Mouse (Mus musculus): ENCODE results near the gene Dtx4.

Gene Dtx4

DNA sequence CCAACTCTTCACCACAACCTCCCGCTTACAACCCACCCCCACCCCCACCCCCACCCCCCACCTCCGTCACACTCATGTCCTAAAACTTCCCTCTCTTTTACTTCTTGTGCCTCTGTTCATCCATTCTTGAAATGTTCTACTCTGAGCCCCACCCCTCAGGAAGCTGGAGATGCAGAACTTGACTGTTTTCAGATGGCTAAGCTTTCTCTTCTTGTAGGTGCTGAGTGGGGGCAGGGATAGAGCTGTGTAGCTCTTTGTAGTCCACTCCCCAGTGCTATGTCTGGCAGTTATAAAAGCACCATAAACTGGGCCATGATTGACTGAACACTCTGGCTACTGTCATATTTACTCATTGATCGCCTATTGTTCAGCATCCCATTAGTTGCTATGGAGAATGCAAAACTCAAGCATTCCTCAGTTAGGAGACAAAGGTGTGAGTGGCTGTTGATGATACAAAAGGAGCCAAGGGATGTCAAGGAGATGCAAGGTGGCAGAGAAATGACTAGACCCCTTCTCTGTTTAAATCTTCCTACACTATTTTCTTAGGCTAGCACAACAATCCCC lies 6.2 kb downstream of the Dtx4 start:
- in situ Hi-C loops (cut with MboI) = no loop called here

DNA sequence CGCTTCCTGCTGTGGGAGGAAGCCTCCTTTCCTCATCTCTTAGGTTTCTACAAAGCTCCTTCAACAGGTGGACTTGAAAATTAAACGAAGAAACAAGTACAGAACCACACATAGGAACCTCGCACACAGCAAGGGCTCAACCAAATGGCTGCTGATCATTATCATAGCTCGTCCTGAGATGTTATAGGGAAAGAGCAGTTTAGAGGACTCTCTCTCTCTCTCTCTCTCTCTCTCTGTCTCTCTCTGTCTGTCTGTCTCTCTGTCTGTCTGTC lies 7.1 kb downstream of the Dtx4 start:
- in situ Hi-C loops (cut with MboI) = no loop called here

GRCm38 (mm10) chr19:12493453-12494186 lies 7.6 kb downstream of the Dtx4 start:
- in situ Hi-C loops (cut with MboI) = no loop called here

DNA sequence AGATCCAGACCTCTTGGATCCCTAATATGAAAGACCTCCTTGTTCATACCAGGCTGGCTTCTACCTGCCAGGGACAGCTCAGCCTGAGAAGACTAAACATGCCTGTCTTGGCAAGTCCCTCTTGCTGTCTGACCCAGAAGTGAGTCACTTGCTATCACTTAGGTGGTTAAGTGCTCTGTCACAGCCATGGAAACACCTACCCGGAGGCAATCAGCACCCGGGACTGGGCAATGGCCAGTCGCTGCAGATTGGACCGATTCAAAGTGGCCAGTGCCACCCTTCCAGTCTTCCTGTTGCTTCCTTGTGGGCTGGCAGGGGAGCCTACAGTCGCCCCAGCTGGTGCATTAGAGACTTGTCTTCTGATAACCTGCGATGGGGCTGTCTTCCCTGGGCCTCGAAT lies 9.6 kb downstream of the Dtx4 start:
- in situ Hi-C loops (cut with MboI) = no loop called here

DNA sequence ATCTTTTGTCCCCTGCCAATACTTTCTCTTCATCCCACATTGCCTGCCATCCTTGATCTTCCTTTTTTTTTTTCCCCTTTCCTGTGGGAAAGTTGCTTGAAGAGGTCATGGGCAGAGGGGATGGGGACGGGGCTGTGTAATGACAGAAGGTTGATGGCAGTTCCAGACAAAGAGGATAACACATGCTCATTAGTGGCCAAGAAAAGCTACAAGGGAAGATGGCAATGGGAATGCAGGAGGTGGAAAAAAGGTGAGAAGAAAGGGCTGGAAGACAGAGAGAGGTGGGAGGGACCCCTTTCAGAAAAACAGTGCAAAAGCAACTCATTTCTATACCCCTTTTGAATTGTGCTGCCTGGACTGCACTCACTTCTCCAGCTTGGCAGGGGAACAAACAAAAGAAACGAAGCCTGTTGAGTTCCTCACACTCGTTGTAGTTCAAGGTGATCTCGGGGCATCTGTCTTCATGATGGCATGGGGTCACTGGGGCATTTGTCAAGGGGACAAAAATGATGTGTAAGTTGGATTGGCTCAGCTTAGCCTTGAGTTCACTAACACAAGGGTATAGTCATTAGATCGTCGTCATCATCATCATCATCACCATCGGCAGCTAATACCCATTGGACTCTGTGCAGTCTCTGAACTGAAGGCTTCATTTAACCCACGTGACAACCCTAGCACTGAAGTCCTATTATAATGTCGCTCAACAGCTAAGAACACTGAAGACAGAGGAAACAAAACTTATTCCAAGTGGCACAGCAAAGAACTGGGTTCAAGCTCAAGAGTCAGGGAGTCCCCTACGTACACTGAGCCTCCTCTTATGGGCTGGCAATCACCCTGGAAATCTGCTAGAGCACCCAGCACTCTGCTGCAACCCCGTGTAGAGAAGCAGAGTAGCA lies 11.3 kb downstream of the Dtx4 start:
- in situ Hi-C loops (cut with MboI) = no loop called here

DNA sequence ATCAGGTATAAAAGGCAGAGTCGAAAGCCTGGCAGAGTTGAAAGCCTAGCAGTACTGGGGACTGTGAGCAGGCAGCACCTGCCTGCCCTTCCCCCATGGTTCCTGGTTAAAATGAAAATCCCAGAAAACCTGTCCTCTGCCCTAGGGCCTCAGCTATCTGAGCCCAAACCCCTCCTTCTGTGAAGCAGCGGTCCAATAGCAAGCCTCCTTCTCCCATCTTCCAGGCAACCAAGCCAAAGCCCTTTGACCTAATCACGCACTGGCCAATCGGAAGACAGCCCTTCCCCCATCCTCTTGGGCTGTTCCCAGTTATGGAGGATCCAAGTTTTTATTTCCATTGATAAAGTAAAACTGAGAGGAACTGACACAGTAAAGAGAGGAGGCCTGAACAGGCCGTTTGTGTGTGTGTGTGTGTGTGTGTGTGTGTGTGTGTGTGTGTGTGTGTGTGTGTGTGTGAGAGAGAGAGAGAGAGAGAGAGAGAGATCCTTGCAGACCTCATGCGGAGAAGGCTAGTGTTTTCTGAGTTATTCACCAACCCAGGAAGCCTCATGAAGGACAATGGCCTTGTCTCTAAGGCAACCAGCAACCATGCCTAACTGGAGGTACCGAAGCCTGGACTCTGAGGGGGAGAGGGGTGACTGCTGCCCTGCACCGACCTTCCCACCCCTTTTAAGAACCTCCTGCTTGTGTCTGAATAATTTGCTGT lies 12.1 kb downstream of the Dtx4 start:
- in situ Hi-C loops (cut with MboI) = no loop called here

DNA sequence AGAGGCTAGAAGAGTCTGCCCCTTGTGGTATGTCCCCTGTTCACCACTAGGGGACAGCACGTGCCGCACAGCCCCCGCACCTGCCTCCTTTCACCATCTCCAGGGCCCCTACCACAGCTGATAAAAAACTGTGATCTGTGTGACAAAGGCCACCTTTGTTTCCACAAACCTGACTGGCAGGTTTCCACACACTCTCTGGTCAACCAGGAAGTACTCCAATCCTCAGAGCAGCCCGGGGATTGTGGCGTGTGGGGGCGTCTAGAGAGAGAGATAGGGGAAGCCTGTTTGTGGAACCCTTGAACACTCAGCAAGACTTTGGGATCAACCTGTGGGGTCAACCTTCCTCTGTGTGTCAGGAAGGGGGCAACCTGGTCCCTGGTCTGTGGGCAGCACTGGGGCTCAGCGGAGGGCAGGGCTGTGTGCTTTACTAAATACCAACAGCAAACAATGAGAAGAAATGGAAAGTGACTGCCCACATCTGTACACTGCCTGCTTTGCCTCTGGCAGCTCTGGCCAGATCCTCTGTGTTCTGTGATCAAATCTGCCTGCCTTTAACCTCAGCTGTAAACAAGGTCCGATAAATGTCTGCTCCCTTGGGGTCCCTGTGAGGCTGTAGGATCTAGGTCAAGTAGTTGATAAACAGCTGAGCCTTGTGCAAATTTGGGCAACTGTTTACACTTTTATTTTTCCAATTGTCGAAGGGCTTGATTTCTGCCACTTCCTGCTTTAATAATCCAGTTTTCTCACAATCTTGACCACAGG lies 12.9 kb downstream of the Dtx4 start:
- in situ Hi-C loops (cut with MboI) = no loop called here

DNA sequence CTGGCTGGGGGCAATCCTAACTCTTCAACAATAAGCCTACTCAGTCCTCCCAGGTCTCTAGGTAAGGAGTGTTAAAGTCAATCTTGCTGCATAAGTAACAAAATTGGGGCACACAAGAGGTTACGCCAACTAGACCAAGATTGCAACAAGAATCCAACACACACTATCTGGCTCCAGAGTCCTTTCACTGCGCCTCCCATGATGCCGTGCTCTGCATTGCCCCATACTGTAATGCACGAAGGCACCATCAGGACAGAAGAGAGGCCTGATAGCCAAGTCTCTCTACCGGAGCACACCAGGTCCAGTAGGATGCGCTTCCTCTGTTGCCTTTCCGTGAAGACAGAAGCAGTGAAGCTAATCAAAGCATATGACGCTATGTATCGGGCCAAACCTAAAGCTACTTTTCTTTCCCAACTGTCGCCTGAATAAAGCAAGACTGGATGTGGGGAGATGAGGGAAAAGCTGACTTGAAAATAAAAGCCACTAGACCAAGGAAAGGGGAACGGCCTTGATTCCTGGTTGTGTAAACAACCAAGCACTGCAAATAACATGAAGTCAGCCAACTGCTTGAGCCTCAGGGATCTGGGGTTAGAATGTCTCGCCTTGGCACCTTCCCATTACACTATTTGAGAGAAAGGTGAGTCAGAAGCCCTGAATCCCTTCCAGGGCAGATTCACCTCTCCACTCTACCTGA lies 13.6 kb downstream of the Dtx4 start:
- in situ Hi-C loops (cut with MboI) = no loop called here

- in situ Hi-C loops (cut with MboI) = no loop called here
These were observed 14.4 kb downstream of the Dtx4 start for GRCm38 (mm10) chr19:12486875-12487274.

GRCm38 (mm10) chr19:12485631-12486030 lies 15.6 kb downstream of the Dtx4 start:
- in situ Hi-C loops (cut with MboI) = no loop called here

- in situ Hi-C loops (cut with MboI) = no loop called here
These were observed 16.0 kb downstream of the Dtx4 start for GRCm38 (mm10) chr19:12485223-12485622.

GRCm38 (mm10) chr19:12484210-12484609 lies 17.0 kb downstream of the Dtx4 start:
- in situ Hi-C loops (cut with MboI) = no loop called here

DNA sequence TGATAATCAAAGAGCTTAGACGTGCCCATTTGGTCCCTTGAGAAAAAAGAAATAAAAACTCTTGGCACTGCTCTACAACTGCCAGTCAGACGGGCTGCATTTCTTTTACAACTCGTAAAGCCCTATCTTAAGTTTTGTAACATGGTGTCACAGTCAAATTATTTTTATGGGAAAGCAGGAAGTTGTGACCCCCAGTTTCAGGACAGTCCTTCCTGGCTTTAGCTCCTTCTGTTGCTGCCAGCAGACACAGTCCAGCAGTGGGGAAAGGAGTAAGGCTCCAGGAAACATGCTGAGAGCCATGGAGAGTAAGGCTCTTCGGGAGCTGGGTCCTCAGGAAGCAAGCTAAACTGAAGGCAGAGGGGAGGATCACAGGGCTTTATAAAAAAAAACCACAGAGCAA lies 17.5 kb downstream of the Dtx4 start:
- in situ Hi-C loops (cut with MboI) = no loop called here

DNA sequence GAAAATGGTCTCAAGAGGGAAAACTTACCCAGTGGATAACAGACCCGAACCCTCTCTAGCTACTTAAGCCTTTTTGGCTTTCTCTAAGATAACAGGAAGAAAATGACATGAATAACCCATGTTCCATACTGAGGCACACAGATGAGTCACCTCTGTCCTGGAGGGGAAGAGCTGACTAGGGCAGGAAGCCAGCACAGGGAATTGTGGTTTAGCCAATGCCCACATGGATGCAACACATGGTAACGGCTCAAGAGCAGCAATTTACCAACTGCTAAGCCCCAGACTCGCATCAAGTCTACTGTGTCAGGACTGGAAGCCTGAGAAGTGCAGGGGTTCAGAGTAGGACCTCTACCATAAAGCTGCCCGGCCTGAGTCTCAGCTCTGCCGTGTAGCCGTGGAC lies 22.9 kb downstream of the Dtx4 start:
- in situ Hi-C loops (cut with MboI) = no loop called here

DNA sequence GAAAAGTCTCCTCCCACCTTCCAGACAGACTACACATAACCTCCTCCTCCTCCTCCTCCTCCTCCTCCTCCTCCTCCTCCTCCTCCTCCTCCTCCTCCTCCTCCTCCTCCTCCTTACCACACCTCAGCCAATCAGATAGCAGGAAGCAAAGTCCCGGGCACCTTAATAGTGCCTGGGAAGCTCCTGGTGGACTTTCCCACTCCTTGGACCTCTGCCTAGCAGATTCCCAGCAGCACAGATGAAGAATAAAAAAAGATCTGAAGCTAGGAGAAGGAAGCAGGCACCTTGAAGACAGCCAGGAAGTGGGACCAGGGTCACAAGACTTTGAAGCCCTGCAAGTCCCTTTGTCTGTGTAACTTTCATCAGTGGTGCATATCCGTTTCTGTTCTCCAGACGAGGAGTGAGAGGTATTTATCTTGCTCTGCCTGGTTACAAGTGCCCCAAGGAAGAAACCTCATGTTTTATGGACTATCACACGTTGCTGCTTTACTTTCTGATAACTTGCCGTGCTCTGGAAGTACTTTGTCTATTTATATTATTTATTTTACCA lies 24.5 kb downstream of the Dtx4 start:
- in situ Hi-C loops (cut with MboI) = no loop called here

GRCm38 (mm10) chr19:12475380-12476250 lies 25.6 kb downstream of the Dtx4 start:
- in situ Hi-C loops (cut with MboI) = no loop called here

DNA sequence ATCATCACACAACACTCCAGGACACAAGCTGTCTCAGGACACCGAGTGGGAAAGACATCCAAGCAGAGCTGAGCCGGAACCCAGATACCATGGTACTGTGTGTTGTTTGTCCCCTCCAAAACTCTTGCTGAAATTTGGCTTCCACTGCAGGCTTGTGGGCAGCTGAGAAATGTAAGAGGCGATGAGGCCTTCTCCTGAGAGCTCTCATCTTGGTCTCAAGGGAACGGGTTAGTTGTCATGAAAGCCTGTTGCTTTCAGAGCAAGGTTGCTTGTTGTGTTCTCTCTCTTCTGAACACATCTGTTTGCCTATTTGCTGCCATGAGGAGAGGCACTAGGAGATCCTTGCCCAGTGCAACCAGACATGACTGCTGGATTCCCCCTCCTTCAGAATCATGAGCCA lies 27.3 kb downstream of the Dtx4 start:
- in situ Hi-C loops (cut with MboI) = no loop called here

DNA sequence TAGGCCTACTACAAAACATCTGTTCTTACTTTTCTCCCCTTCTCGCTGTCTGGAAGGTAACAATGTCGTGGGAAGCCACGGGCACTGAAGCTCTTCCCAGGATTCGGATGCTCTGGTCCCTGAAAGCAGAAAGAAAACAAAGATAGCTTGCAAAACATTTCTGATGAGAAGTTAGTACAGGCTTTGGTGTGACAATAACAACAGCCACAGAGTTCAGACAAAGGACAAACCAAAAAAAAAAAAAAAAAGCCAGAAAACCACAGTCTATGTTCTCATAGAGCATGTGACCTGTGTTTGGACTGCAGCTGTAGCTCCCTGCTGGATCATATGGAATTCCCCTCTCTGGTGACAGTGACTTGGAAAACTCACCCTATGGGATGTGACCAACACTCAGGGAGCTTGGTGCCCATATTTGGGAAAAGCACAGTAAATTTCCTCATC lies 28.0 kb downstream of the Dtx4 start:
- in situ Hi-C loops (cut with MboI) = no loop called here

DNA sequence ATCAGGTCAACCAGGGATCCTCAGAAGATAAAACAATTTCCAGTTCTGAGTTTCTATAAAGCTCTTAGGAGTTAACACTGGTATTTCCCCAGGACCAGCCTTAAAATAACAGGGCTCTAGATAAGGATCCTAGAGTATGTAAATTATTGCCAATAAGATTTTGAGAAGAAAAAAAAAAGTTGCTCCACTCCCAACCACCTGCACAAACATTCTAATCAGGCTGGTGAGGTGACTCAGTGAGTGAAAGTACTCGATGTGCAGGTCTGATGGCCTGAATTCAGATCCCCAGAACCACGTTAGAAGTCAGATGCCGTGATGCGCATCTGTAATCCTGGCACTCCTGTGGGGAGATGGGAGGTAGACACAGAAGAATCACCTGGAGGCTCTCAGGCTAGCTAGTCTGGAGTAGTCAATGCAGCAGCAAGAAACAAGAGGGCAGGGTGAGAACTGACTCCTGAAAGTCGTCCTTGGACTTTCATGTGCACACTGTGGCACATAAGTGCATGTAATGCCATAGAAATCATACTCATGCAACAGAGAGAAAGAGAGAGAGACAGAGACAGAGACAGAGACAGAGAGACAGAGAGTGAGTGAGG lies 28.8 kb downstream of the Dtx4 start:
- in situ Hi-C loops (cut with MboI) = no loop called here
